Mouse (Mus musculus): ENCODE measurements around the gene Mettl14. TPM values are rescaled to one million over a fixed set of nuclear protein-coding genes. Genes with fewer than 3 reads are reported as not detected.

The Mettl14 gene
- 12.7 and 14.6 TPM in 2 replicates for polyA plus RNA-seq (2015; fragmentation: Nextera tagmentation; extraction: Ambion mirVana)

GRCm38 (mm10) chr3:123385486-123386156 is at the start of gene Mettl14:
Gene Mettl14 (minus strand): TSS chr3:123386108.

Other genes starting within 250 kb of the Mettl14 start
- gene Synpo2, start 150.0 kb downstream of the Mettl14 start, polyA plus RNA-seq (2015; fragmentation: Nextera tagmentation; extraction: Ambion mirVana) = 221 and 302 TPM in 2 replicates
- 86.3 and 110 TPM in 2 replicates for gene Sec24d, start 118.7 kb downstream of the Mettl14 start, polyA plus RNA-seq (2015; fragmentation: Nextera tagmentation; extraction: Ambion mirVana)
- gene Prss12, start 60.8 kb upstream of the Mettl14 start, polyA plus RNA-seq (2015; fragmentation: Nextera tagmentation; extraction: Ambion mirVana) = 3.0 and 3.6 TPM in 2 replicates

All from urinary bladder, postnatal 0 days (tissue).